ENCODE assay signal across 24 mouse cellular contexts in genomic region chrX:142836399-142836798, GRCm38 (mm10).
"Had no signal": no experiment of that assay in that cellular context is flagged by ENCODE, and none has a peak within 500 bp of the region (broad histone marks: within the 10 kb centered on the region; RNA-seq: fewer than 3 reads in every experiment).

No protein-coding gene starts in this region.

- H3K4me1 ChIP-seq: hindbrain, embryonic 13.5 days; hindbrain, embryonic 15.5 days; liver, embryonic 13.5 days had no signal

- H3K36me3 ChIP-seq: heart, embryonic 15.5 days; hindbrain, embryonic 13.5 days; hindbrain, embryonic 15.5 days; kidney, embryonic 15.5 days had no signal

- DNase-seq: gastrocnemius, postnatal 14 days; gastrocnemius, postnatal 36 days; heart, adult 11 months; heart, adult 2 months; heart, postnatal 10 days; kidney, adult 11 months; kidney, adult 2 months; kidney, adult 9 months; kidney, postnatal 14 days; kidney, postnatal 36 days; layer of hippocampus, adult 9-11 months; layer of hippocampus, postnatal 36 days; liver; liver, embryonic 13.5 days had no signal

- ATAC-seq: hindbrain, postnatal 0 days; intestine, embryonic 16.5 days had no signal

- H3K4me3 ChIP-seq: heart, adult 2 months; heart, embryonic 13.5 days; heart, embryonic 15.5 days; hindbrain, embryonic 13.5 days; hindbrain, embryonic 15.5 days; kidney, embryonic 15.5 days; limb, embryonic 10.5 days; limb, embryonic 12.5 days; liver, embryonic 13.5 days had no signal

- H3K27ac ChIP-seq: heart, adult 2 months; heart, embryonic 13.5 days; heart, embryonic 15.5 days; hindbrain, embryonic 13.5 days; hindbrain, embryonic 15.5 days; hindbrain, postnatal 0 days; kidney, embryonic 15.5 days; kidney, postnatal 0 days; limb, embryonic 10.5 days; limb, embryonic 12.5 days; liver, embryonic 13.5 days had no signal

- H3K27me3 ChIP-seq: heart, embryonic 13.5 days; heart, embryonic 15.5 days; hindbrain, embryonic 15.5 days; liver, embryonic 13.5 days had no signal
